Mouse (Mus musculus) hindbrain, embryonic 16.5 days (tissue): ENCODE measurements at regions not wholly inside any gene's neighbourhood (a gene's known extent, or its start where the extent isn't known, plus 50 kb on each side); places are given as distances from the start of the nearest gene placed in this dataset.
A peak's percentile ranks its signal among the peaks of the same experiment; 100 is the strongest.

Experiments
- ATAC-seq: fragments of 200-750 bp; cut with Nextera tagmentation; 2 replicates; pipeline ENCODE4 v1.8.0; 2017; ENCODE audit warnings: moderate TSS enrichment, moderate library complexity
- H3K27ac ChIP-seq: fragments of 300-500 bp; sonication (generic); 2 replicates; pipeline ENCODE4 v1.5.1; 2014; ENCODE audit warnings: low read depth, mild to moderate bottlenecking, control low read depth, low read length, moderate library complexity
- H3K27me3 ChIP-seq: fragments of 300-500 bp; sonication (generic); replicated peaks from 2 replicates; pipeline ENCODE4 v1.6.1; 2014; ENCODE audit warnings: low read length; ENCODE audit not compliant: control insufficient read depth, insufficient read depth
- H3K36me3 ChIP-seq: fragments of 300-500 bp; sonication (generic); 2 replicates; pipeline ENCODE4 v1.6.1; 2014; ENCODE audit warnings: mild to moderate bottlenecking, low read length, moderate library complexity, mixed read lengths; ENCODE audit not compliant: control insufficient read depth, insufficient read depth
- H3K4me1 ChIP-seq: fragments of 300-500 bp; sonication (generic); 2 replicates; pipeline ENCODE4 v1.6.1; 2014; ENCODE audit warnings: low read depth, low read length; ENCODE audit not compliant: control insufficient read depth, insufficient read depth
- H3K4me2 ChIP-seq: fragments of 300-500 bp; sonication (generic); 2 replicates; pipeline ENCODE4 v1.6.1; 2014; ENCODE audit warnings: mild to moderate bottlenecking, low read length, control low read depth, moderate library complexity
- H3K4me3 ChIP-seq: fragments of 300-500 bp; sonication (generic); 2 replicates; pipeline ENCODE4 v1.5.1; 2014; ENCODE audit warnings: mild to moderate bottlenecking, low read length, control low read depth, moderate library complexity
- H3K9ac ChIP-seq: fragments of 300-500 bp; sonication (generic); 2 replicates; pipeline ENCODE4 v1.6.1; 2014; ENCODE audit warnings: low read depth, mild to moderate bottlenecking, control low read depth, low read length, moderate library complexity
- H3K9me3 ChIP-seq: fragments of 300-500 bp; sonication (generic); 2 replicates; pipeline ENCODE4 v1.6.1; 2014; ENCODE audit warnings: mild to moderate bottlenecking, low read length, moderate library complexity; ENCODE audit not compliant: control insufficient read depth
- WGBS: fragments of 180-500 bp; shearing (Covaris S2); extraction: QIAGEN DNeasy Blood & Tissue Kit; methylation state at CpG from one replicate; pipeline ENCODE4 v1.1.7; 2014; 5-methylcytosine and 5-hydroxymethylcytosine counted together

DNA sequence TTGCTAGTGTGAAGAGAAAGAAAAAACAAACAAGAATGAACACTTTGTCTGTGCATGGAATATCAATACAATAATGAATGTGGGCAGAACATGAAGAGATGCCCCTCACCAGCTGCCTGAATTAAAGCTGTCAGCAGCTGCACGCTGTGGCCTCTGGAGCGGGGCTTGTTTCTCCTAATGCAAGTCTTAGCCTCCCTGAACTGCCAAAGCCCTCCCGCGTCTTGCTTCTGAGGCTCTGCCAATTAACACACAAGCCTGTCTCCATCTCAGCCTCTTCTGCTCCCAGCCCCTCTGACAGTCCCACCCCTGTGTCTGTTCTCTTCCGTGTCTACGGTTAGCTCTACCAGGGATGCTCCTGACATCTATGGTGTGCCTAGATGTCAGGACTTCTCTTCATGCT, 265.1 kb downstream of the Prdm2 start:
- H3K4me1 ChIP-seq = peaks cover 3% of the 10 kb centered on the region
- peak; percentile 52 for ATAC-seq
- H3K4me2 ChIP-seq = no peak overlapping the region
- no peak overlapping the region for H3K9ac ChIP-seq
- WGBS = 44% methylated on average over 6 of the region's 6 CpGs
- H3K27me3 ChIP-seq = no peaks in the 10 kb centered on the region
- H3K36me3 ChIP-seq = no peaks in the 10 kb centered on the region
- no peak overlapping the region for H3K4me3 ChIP-seq
- H3K27ac ChIP-seq = no peak overlapping the region
- no peaks in the 10 kb centered on the region for H3K9me3 ChIP-seq

DNA sequence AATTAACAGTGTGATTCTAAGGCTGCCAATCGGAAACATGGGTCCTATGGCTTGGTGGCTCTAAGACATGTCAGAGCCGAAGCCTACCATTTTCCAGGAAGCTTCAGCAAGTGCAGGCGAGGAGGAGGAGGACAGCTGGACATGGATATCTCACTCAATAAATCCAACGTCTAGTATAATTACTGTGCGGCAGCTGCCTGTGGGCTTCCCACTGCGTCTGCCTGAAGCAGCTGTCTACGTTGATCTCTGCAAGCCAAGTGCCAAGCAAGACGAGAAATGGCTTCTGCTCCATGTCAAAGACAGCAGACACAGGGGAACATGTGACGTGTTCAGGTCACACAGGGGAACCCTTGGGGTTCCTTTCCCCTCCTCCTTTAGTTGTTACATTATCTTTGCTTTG, 279.2 kb downstream of the Prdm2 start:
- peak; percentile 70 for ATAC-seq
- H3K4me2 ChIP-seq = no peak overlapping the region
- no peaks in the 10 kb centered on the region for H3K36me3 ChIP-seq
- no peak overlapping the region for H3K9ac ChIP-seq
- no peak overlapping the region for H3K27ac ChIP-seq
- no peak overlapping the region for H3K4me3 ChIP-seq
- no peaks in the 10 kb centered on the region for H3K4me1 ChIP-seq
- WGBS = 59% methylated on average over 9 of the region's 9 CpGs
- H3K9me3 ChIP-seq = no peaks in the 10 kb centered on the region
- no peaks in the 10 kb centered on the region for H3K27me3 ChIP-seq

DNA sequence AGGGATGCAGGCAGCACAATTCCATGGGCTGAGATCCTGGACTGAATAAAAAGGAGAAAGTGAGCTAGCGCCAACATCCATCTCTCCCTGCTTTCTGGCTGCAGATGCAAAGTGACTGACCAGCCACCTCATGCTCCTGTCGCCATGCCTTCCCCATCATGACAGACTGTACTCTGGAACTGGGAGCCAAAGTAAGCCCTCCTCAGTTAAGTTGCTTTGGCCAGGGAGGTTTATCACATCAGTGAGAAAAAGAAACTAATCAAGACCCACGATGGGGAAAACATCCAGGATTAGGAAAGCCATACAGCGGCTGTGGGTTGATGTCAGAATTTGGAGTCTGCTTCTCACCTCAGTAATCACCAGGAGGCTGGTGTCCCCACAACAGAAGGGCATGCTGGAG, 283.6 kb downstream of the Prdm2 start:
- Histone ChIP-seq H3K27me3 (no peaks in the 10 kb centered on the region), H3K4me1 (0 out of 2 replicates have a peak, but pooled peaks cover 2% of the 10 kb centered on the region), H3K4me2 (no peak overlapping the region), H3K9ac (no peak overlapping the region), H3K36me3 (no peaks in the 10 kb centered on the region), H3K27ac (no peak overlapping the region), H3K9me3 (no peaks in the 10 kb centered on the region), H3K4me3 (no peak overlapping the region)
- WGBS = 80% methylated on average over 4 of the region's 4 CpGs
- ATAC-seq = no peak

DNA sequence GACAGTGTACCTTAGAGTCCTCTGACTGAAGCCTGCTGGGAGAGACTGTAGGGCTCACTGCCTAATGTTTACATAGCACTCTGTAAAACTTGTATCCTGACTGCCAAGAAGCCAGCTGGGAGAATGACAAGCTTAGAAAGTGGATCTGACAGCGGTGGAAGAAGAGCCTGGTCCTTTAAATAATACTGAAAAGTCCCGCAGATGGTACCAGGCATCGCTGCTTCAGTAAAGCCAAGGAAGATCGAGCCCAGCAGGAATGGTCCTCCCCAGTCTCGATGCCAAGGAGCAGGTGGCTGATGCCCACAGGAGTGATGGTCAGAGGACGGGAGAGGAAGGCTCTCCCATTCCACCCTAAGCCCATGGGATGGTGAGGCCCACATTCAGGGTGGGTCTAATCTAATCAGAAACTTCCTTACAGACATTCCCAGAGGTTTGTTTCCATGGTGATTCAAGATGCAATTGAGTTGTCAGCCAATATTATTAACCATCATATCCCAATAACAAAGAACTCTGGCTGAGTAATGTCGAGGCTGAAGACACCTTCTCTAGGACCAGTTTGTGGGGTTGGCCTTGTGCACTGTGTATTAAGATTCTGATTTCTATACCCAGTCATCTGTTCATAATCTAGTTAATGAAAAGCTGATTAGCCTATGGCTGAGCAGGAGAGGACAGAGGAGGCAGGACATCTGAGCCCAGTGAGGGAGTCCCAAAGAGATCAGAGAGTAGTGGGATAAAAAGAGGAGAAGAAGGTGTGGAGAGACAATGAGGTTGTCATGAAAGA, 285.3 kb downstream of the Prdm2 start:
- no peak overlapping the region for H3K4me2 ChIP-seq
- H3K27ac ChIP-seq = no peak overlapping the region
- H3K36me3 ChIP-seq = no peaks in the 10 kb centered on the region
- H3K27me3 ChIP-seq = no peaks in the 10 kb centered on the region
- no peaks in the 10 kb centered on the region for H3K9me3 ChIP-seq
- 56% methylated on average over 7 of the region's 7 CpGs for WGBS
- no peak overlapping the region for H3K9ac ChIP-seq
- ATAC-seq = peak; percentile 83
- H3K4me3 ChIP-seq = no peak overlapping the region
- H3K4me1 ChIP-seq = 0 out of 2 replicates have a peak, but pooled peaks cover 2% of the 10 kb centered on the region

DNA sequence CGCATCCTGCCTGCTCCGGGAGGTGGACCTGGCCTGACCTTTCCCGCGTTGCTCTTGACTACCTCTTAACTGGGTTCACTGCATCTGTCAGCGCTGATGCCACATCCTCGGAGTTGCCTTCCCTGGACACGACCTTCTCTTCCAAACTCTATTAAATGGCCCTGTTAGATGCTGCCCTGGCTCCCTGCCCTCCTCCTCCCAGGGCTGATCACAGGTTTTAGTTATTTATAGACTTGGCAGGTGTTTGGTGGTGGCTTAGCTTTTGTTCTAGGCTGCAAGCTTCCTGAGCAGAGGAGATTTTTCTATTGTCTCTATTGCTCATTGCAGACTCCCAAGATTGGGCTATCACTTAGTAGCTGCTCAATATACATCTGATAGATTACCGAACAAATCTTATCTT, 287.7 kb downstream of the Prdm2 start:
- 80% methylated on average over 8 of the region's 8 CpGs for WGBS
- Histone ChIP-seq H3K4me2 (no peak overlapping the region), H3K4me1 (0 out of 2 replicates have a peak, but pooled peaks cover 2% of the 10 kb centered on the region), H3K9ac (no peak overlapping the region), H3K36me3 (no peaks in the 10 kb centered on the region), H3K27ac (no peak overlapping the region), H3K9me3 (no peaks in the 10 kb centered on the region; the same call in 1 of the 2 replicates), H3K4me3 (no peak overlapping the region), H3K27me3 (no peaks in the 10 kb centered on the region)
- ATAC-seq = no peak

DNA sequence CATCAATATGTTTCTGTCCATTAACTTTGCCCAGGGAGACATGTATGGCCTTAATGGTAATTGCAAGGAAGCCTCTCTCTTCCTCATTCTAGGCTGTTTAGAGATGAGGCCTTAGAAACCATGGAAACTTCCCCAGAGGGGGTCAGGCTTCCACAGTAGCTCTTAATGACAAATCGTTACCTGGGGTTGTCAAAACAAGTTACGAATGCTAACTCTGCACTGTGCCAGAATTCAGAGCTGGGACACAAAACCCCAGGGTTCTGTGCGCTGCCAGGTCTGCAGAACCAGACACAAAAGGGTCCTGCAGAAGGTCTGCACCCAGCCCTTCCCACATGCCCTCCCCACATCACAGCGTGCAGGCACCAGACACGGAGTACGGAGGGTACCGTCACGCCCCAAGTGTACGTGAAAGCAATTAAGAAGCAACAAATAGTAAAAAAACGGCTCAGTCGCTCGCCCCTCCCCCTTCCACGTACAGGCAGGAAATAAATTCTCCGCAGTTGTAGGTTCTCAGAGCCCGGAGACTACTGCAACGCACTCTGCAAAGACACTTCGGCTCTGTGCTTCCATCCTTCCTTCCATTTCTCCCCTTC, 303.3 kb downstream of the Prdm2 start:
- peak overlapping the region; percentile 57 for H3K27ac ChIP-seq
- ATAC-seq = peak; percentile 66
- WGBS = 13% methylated on average over 17 of the region's 17 CpGs
- H3K36me3 ChIP-seq = no peaks in the 10 kb centered on the region
- H3K27me3 ChIP-seq = no peaks in the 10 kb centered on the region
- H3K4me2 ChIP-seq = peak overlapping the region; percentile 61
- peaks cover 10% of the 10 kb centered on the region for H3K4me1 ChIP-seq
- peak overlapping the region; percentile 26 for H3K4me3 ChIP-seq
- H3K9ac ChIP-seq = peak overlapping the region; percentile 59
- no peaks in the 10 kb centered on the region for H3K9me3 ChIP-seq

DNA sequence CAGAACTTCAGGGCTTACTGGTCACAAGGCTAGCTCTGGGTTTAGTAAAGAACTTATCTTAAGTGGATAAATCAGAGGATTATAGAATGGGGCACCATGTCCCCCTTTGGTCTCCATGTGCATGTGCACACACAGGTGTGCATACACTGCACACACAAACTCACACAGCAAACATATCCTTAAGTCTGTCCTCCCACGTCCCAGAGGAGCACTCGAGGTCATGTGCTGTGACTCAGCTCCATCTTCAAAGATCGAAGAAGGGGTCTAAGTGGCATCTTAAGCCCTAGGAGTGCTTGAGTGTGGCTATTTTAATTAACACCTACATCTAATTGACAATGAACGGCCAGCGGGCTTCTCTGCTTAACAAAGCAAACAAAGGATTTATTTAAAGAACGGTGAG, 304.0 kb downstream of the Prdm2 start:
- ATAC-seq = no peak; the same call in 1 of the 2 replicates
- Histone ChIP-seq H3K27ac (no peak overlapping the region), H3K4me1 (peaks cover 10% of the 10 kb centered on the region), H3K4me3 (no peak overlapping the region), H3K9me3 (no peaks in the 10 kb centered on the region), H3K4me2 (no peak overlapping the region), H3K9ac (no peak overlapping the region), H3K36me3 (no peaks in the 10 kb centered on the region), H3K27me3 (no peaks in the 10 kb centered on the region)
- WGBS = 54% methylated on average over 6 of the region's 6 CpGs

DNA sequence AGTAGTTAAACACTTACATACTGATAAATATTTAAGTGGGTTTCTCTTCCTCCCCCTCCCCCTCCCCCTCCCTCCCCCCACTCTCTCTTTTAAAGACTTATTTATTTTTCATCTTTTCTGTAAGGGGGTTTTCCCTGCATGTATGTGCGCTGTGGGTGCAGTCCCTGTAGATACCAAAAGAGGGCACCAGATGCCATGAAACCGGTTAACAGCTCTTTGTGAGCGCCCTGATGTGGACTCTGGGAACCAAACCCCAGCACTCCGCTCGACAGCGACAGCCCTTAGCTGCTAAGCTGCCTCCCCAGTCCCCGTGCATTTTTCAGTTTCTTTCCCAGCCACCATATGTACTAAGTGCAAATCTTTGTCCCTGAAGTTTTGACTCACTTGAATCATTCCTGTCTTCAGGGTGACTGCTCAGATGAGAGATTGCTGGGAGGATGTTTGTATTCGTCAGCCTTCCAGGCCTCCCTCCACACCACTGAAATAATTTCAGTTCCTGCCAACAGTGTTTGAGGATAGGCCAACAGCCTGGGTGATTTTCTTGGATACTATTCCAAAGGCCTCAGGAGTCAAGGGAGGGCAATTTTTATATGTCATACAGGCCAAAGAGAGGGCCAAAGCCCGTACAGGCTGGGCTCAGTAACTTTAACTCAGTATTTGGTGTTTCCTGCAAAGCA, 309.3 kb downstream of the Prdm2 start:
- WGBS = 76% methylated on average over 9 of the region's 9 CpGs
- H3K9me3 ChIP-seq = no peaks in the 10 kb centered on the region
- H3K27ac ChIP-seq = no peak overlapping the region
- H3K9ac ChIP-seq = no peak overlapping the region
- no peak overlapping the region for H3K4me3 ChIP-seq
- H3K4me2 ChIP-seq = no peak overlapping the region
- no peaks in the 10 kb centered on the region for H3K27me3 ChIP-seq
- no peak for ATAC-seq
- H3K36me3 ChIP-seq = no peaks in the 10 kb centered on the region
- no peaks in the 10 kb centered on the region; the same call in 1 of the 2 replicates for H3K4me1 ChIP-seq

DNA sequence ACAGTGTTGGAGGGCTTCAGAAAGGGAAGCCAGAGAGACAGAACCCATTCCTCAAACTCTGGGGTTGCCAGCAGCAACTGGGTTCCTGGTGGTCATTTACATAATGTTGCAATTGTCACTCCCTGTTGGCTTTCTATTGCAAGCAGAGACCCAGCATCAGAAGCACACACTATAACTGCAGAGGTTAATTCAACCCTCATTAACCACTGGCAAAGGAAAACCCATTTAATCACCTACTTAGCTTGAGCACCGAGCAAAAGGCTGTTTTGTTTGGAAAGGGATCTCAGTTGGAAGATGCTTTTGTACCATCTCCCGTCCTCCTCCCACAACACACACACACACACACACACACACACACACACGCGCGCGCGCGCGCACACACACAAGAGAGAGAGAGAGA, 312.0 kb downstream of the Prdm2 start:
- ATAC-seq = peak; percentile 58; the same call in 1 of the 2 replicates
- H3K27ac ChIP-seq = no peak overlapping the region

More for the DNA sequence above, 312.0 kb downstream of the Prdm2 start:
- no peaks in the 10 kb centered on the region for H3K27me3 ChIP-seq
- no peak overlapping the region for H3K4me2 ChIP-seq
- no peak overlapping the region for H3K9ac ChIP-seq
- no peaks in the 10 kb centered on the region for H3K36me3 ChIP-seq
- 77% methylated on average over 9 of the region's 9 CpGs for WGBS
- no peaks in the 10 kb centered on the region; the same call in 1 of the 2 replicates for H3K4me1 ChIP-seq
- no peaks in the 10 kb centered on the region for H3K9me3 ChIP-seq
- no peak overlapping the region for H3K4me3 ChIP-seq
